Mouse (Mus musculus): ENCODE measurements around the gene Tmprss12. TPM values are rescaled to one million over a fixed set of nuclear protein-coding genes. Genes with fewer than 3 reads are reported as not detected.
A peak's percentile ranks its signal among the peaks of the same experiment; 100 is the strongest.
"Not testable (repeated sequence)": the region's sequence is repeated elsewhere in the genome, so short reads cannot be mapped to it uniquely, and the experiment has no call there.

The Tmprss12 gene
- polyA plus RNA-seq, 1 experiment = not detected

DNA sequence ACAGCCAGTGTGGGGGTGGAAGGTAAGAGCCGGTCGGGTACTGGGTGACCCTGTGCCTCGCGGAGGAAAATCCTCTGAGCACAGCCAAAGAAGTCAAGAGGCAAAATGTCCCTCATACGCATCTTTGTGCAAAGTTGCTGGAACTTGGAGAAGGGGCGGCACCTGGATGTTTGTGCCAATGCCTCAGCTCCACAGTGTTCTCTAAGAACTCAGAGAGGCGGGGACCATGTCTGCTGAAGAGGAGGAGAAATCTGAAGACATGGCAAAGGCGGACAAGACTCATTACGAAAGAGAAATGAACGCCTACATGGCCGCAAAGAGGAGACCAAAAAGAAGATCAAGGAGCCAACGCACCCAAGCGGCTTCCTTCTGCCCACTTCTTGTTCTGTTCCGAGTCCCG, 20.9 kb downstream of the Tmprss12 start:
- H3K27me3 ChIP-seq (ENCODE audit: control insufficient read depth, insufficient read depth, insufficient read length) = no peaks in the 10 kb centered on the region
- no peak overlapping the region for H3ac ChIP-seq (ENCODE audit: control insufficient read depth, insufficient read length)
- no peak overlapping the region for H3K4me3 ChIP-seq
- H3K79me2 ChIP-seq (ENCODE audit: control insufficient read depth, insufficient read depth) = no peaks in the 10 kb centered on the region
- H3K4me2 ChIP-seq (ENCODE audit: low read depth) = no peak overlapping the region
- TF ChIP-seq POLR2AphosphoS2 (IDR thresholded peaks at IDR 0.05; ENCODE audit: insufficient read length, low read depth) (no peak), TCF3 (IDR thresholded peaks at IDR 0.05; ENCODE audit: insufficient read length, low read depth) (no peak), MYOG (IDR thresholded peaks at IDR 0.05; ENCODE audit: control insufficient read depth in 1 of 3, insufficient read depth in 1 of 3, insufficient read length in 2 of 3, low read depth in 2 of 3) (no peak), REST (IDR thresholded peaks at IDR 0.05; ENCODE audit: insufficient read depth, insufficient read length) (no peak), USF1 (IDR thresholded peaks at IDR 0.05; ENCODE audit: low read depth) (no peak), E2F4 (IDR thresholded peaks at IDR 0.05; ENCODE audit: insufficient read depth) (no peak)
- no peaks in the 10 kb centered on the region for H3K36me3 ChIP-seq (ENCODE audit: control insufficient read depth, insufficient read depth)

DNA sequence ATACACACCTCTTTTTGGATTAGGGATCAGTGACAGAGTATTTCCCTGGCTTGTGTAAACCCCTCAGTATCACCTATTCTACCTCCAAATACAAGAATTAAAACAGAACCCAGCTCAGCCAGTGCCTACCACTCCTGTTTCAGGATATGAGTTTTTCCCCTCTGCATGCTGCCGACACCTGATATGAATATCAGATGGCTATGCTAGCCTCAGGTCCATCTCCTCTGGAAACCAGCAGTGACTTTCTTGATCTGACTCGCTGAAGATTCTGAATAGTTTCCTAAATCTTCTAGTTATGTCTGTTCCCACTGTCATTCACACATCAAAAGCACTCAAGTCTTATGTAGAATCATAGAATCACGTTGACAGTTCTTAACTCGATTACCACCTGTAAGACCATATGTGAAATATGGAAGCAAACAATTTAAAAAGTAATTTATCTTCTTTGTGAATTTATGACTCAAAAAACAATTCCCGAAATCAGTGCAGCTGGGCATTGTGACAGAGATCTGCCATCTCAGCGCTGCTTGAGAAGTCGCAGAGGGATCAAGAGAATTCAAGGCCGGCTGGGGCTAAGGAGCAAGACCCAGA, 22.9 kb downstream of the Tmprss12 start:
- peak overlapping the region; percentile 93 for H3K4me2 ChIP-seq (ENCODE audit: low read depth)
- no peaks in the 10 kb centered on the region for H3K36me3 ChIP-seq (ENCODE audit: control insufficient read depth, insufficient read depth)
- no peaks in the 10 kb centered on the region for H3K79me2 ChIP-seq (ENCODE audit: control insufficient read depth, insufficient read depth)
- no peak overlapping the region for H3ac ChIP-seq (ENCODE audit: control insufficient read depth, insufficient read length)
- TF ChIP-seq TCF3 (IDR thresholded peaks at IDR 0.05; ENCODE audit: insufficient read length, low read depth) = no peak
- TF ChIP-seq E2F4 (IDR thresholded peaks at IDR 0.05; ENCODE audit: insufficient read depth) = no peak
- TF ChIP-seq SRF (IDR thresholded peaks at IDR 0.05; ENCODE audit: control insufficient read depth, insufficient read length, low read depth) = no peak
- H3K27me3 ChIP-seq (ENCODE audit: control insufficient read depth, insufficient read depth, insufficient read length) = no peaks in the 10 kb centered on the region
- peak overlapping the region; percentile 48 for H3K4me3 ChIP-seq

DNA sequence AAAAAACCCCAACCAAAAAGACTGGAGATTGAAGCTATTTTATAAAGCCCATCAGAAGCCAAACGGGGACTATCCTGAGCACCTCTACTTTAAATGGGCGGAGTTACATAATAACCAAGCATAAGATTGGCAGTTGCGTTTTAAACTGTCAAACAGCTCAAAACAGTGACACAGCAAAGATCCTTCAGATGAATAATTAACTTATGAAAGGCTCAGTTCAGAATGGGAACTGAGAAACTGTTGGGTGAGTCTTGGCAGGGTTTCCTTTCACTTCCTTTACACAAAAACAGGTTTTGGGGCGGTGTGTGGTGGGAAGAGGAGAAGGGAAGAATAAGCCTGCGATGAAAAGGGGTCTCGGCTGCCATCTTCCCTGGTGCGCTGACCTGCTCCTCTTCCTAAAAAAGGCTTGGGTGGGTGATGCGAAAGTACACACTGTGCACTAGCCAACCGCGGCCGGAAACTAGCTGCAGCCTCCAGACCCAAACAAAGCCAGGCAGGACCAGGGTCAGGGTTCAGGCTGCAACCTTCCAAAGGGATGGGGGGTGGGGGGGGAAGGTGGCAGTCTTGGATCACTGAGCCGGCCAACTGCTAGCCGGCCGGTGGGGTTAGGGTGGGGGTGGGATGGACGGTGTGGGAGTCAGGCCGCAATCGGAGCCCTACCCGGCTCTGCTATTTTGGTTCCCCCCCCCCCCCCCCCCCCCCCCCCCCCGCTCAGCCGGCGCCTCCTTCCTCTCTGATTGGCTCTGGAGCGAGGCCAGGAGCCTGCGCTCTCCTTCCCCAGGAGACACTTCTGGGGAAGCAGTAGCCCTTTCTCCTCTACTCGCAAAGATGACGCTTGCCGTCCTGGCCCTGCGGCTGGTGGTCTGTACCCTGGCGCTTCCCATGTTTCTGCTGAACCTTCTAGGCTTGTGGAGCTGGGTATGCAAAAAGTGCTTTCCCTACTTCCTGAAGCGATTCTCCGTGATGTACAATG, 23.7 kb downstream of the Tmprss12 start, which contains the start of gene Mettl7a1:
Mettl7a1 (plus strand) TSS at position 122 of the 973 bp plus-strand sequence.
- TF ChIP-seq POLR2AphosphoS2 (IDR thresholded peaks at IDR 0.05; ENCODE audit: insufficient read length, low read depth) (peak; percentile 75), MAX (IDR thresholded peaks at IDR 0.05; ENCODE audit: low read depth) (no peak), POLR2A (IDR thresholded peaks at IDR 0.05; ENCODE audit: insufficient read length, low read depth) (peak; percentile 74), SRF (IDR thresholded peaks at IDR 0.05; ENCODE audit: control insufficient read depth, insufficient read length, low read depth) (no peak), CEBPB (IDR thresholded peaks at IDR 0.05; ENCODE audit: insufficient read depth, poor library complexity, severe bottlenecking) (no peak)
- H3K4me2 ChIP-seq (ENCODE audit: low read depth) = peak within 1 kb of the TSS; percentile 93
- no peak within 1 kb of the TSS for H3ac ChIP-seq (ENCODE audit: control insufficient read depth, insufficient read length)
- no peaks in the 10 kb centered on the region for H3K79me2 ChIP-seq (ENCODE audit: control insufficient read depth, insufficient read depth)
- peak within 1 kb of the TSS; percentile 48 for H3K4me3 ChIP-seq
- no peaks in the 10 kb centered on the region for H3K36me3 ChIP-seq (ENCODE audit: control insufficient read depth, insufficient read depth)
- H3K27me3 ChIP-seq (ENCODE audit: control insufficient read depth, insufficient read depth, insufficient read length) = no peaks in the 10 kb centered on the region

DNA sequence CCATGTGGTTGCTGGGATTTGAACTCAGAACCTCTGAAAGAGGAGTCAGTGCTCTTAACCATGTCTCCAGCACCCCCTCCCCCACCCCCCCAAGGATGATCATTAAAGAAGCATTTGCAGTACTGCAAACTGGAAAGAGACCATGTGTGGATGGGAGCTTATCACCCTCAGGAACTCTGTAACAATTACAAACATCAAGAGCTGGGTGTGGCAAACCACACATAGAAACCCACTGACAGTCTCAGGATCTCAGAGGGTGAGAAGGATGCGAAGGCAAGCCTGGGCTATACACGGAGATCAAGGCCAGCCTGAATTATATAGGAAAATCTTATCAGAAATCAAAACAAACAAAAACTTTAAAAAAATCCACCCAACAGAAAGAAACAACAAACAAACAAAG, 25.6 kb downstream of the Tmprss12 start:
- H3K79me2 ChIP-seq (ENCODE audit: control insufficient read depth, insufficient read depth) = no peaks in the 10 kb centered on the region
- H3K4me2 ChIP-seq (ENCODE audit: low read depth) = no peak overlapping the region
- TF ChIP-seq MYOG (IDR thresholded peaks at IDR 0.05; ENCODE audit: control insufficient read depth in 1 of 3, insufficient read depth in 1 of 3, insufficient read length in 2 of 3, low read depth in 2 of 3) = no peak
- no peak for TF ChIP-seq CEBPB (IDR thresholded peaks at IDR 0.05; ENCODE audit: insufficient read depth, poor library complexity, severe bottlenecking)
- no peak for TF ChIP-seq MAX (IDR thresholded peaks at IDR 0.05; ENCODE audit: low read depth)
- no peak for TF ChIP-seq USF1 (IDR thresholded peaks at IDR 0.05; ENCODE audit: low read depth)
- TF ChIP-seq TCF12 (IDR thresholded peaks at IDR 0.05; ENCODE audit: insufficient read depth, poor library complexity, severe bottlenecking) = no peak
- no peak for TF ChIP-seq MYOD1 (IDR thresholded peaks at IDR 0.05; ENCODE audit: control insufficient read depth in 1 of 3, insufficient read length in 2 of 3, low read depth in 2 of 3)
- TF ChIP-seq POLR2A (IDR thresholded peaks at IDR 0.05; ENCODE audit: insufficient read length, low read depth) = no peak
- no peak for TF ChIP-seq TCF3 (IDR thresholded peaks at IDR 0.05; ENCODE audit: insufficient read length, low read depth)
- TF ChIP-seq SRF (IDR thresholded peaks at IDR 0.05; ENCODE audit: control insufficient read depth, insufficient read length, low read depth) = no peak
- no peak for TF ChIP-seq POLR2AphosphoS2 (IDR thresholded peaks at IDR 0.05; ENCODE audit: insufficient read length, low read depth)
- TF ChIP-seq REST (IDR thresholded peaks at IDR 0.05; ENCODE audit: insufficient read depth, insufficient read length) = no peak
- no peak for TF ChIP-seq E2F4 (IDR thresholded peaks at IDR 0.05; ENCODE audit: insufficient read depth)
- no peaks in the 10 kb centered on the region for H3K27me3 ChIP-seq (ENCODE audit: control insufficient read depth, insufficient read depth, insufficient read length)
- no peaks in the 10 kb centered on the region for H3K36me3 ChIP-seq (ENCODE audit: control insufficient read depth, insufficient read depth)
- peak overlapping the region; percentile 48 for H3K4me3 ChIP-seq
- no peak overlapping the region for H3ac ChIP-seq (ENCODE audit: control insufficient read depth, insufficient read length)

DNA sequence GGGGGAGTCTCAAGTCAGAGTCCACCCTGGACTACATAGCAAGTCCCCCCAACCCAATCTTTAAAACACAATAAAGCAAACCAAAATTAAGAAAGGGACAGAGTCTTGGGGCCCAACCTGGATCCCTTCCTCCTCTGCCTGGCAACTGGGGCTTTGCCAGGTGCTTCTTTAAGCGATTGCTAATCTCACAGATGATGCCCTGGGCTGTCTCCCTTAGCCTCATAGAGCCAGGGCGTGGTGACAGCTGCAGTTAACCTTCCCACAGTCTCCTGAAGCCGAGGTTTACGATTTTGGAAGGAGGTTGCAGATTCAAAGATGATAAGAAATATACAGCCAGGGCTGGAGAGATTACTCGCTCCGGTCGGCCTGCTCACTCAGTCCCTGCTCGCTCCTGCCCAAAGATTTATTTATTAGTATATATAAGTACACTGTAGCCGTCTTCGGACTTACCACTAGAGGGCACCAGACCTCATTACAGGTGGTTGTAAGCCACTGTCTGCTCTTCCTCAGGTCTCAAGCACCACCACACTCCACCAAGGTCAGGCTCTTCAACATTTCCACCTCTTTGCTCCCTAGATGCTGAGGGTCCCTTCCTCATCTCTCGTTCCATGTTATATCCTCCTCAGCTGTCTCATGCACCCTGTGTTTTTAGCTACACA, 26.9 kb downstream of the Tmprss12 start:
- not testable (repeated sequence) for H3K4me2 ChIP-seq (ENCODE audit: low read depth); H3K79me2 ChIP-seq (ENCODE audit: control insufficient read depth, insufficient read depth); H3K4me3 ChIP-seq; H3K36me3 ChIP-seq (ENCODE audit: control insufficient read depth, insufficient read depth); H3K27me3 ChIP-seq (ENCODE audit: control insufficient read depth, insufficient read depth, insufficient read length); H3ac ChIP-seq (ENCODE audit: control insufficient read depth, insufficient read length)
